Mouse (Mus musculus) cerebellum, adult 9-11 months (tissue): ENCODE results near the gene Vgll4.

Experiments
- DNase-seq: peaks from one replicate; pipeline ENCODE4 v3.0.0; 2022

Vgll4 gene

GRCm38 (mm10) chr6:114969213-114970120 is at the start of gene Vgll4:
Gene Vgll4 (minus strand): TSS chr6:114969994.
- peak; percentile 80 for DNase-seq

GRCm38 (mm10) chr6:115015461-115015860 is 45.7 kb upstream of the Vgll4 start:
- DNase-seq, result no peak

GRCm38 (mm10) chr6:115013574-115013973 is 43.8 kb upstream of the Vgll4 start:
- no peak for DNase-seq

GRCm38 (mm10) chr6:115011792-115012191 is 42.0 kb upstream of the Vgll4 start:
- no peak for DNase-seq

DNA sequence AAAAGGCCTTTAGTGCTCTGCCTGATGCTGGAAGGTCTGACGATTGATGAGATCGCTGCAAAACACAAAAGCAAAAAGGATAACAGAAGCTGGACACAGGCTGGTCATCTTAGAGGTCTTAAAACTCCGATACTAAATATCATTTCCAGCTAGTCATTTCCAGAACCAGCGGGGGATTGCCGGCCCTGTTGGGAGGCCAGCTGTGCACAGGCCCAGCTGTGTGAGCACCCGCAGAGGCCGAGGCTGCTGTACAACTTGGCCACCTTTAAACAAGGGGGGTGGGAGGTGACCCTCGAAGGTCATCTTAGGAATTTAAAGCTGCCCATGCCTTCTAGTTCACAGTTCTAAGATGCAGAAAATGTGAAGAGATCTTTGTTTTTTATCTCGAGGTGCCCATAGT is 41.0 kb upstream of the Vgll4 start:
- DNase-seq, result no peak

DNA sequence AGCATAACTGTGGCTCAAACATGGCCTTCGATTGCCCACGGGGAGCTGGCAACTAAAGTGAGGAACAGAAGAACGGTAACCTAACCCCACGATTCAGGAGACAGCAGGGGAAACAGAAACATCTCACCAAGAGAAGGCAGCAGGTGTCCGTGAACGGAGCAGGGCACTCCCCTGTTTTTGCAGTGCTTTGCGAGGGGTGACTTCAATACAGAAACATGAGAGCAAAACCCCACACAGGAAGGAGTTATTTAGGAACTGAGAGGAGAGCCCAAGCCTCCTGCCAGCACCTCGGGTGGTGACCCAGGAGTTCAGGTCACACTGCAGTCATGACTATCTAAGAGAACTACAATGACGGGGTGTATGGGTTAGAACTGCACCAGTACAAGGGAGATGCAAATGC is 40.5 kb upstream of the Vgll4 start:
- DNase-seq, result no peak

DNA sequence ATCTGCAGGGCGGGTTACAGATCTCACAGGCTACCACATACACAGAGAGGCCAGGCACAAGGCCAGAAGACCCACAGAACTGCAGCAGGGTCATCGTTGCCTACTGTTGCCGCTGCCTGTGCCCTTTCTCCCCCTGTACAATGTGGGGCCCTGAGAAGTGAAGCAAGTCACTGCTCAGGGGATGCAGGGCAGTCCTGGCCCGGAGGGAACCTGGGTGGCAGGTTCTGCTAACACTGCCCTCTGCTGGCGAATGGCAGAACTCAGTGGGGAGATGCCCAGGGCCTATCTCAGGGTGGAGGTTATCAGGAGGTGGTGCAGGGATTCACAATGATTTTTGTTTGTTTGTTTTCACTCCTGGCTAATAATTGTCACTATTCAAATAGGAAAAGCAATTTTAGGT is 37.9 kb upstream of the Vgll4 start:
- DNase-seq, result peak; percentile 77

DNA sequence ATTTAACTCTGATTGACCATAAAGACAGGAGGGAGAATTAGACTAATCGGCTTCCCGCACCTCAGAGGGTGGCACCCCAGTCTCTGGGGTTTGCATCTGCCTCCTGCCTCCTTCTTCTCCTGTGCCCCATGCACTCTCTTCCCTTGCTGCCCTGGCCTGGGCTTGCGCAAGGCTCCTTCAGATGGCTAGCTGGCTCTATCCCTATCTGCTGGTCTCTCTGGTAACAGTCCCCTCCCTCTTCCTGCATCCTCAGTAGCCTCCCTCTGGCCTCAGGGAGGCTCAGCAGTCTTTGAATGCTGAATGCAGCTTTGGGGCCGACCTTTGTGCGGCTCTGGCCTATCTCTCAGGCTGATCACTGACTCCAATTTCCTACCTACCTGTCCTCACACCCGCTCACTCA is 37.2 kb upstream of the Vgll4 start:
- no peak for DNase-seq

GRCm38 (mm10) chr6:115006065-115006464 is 36.3 kb upstream of the Vgll4 start:
- DNase-seq, result no peak

GRCm38 (mm10) chr6:115005351-115005890 is 35.6 kb upstream of the Vgll4 start:
- DNase-seq, result peak; percentile 87

GRCm38 (mm10) chr6:115004636-115005035 is 34.8 kb upstream of the Vgll4 start:
- peak; percentile 80 for DNase-seq

DNA sequence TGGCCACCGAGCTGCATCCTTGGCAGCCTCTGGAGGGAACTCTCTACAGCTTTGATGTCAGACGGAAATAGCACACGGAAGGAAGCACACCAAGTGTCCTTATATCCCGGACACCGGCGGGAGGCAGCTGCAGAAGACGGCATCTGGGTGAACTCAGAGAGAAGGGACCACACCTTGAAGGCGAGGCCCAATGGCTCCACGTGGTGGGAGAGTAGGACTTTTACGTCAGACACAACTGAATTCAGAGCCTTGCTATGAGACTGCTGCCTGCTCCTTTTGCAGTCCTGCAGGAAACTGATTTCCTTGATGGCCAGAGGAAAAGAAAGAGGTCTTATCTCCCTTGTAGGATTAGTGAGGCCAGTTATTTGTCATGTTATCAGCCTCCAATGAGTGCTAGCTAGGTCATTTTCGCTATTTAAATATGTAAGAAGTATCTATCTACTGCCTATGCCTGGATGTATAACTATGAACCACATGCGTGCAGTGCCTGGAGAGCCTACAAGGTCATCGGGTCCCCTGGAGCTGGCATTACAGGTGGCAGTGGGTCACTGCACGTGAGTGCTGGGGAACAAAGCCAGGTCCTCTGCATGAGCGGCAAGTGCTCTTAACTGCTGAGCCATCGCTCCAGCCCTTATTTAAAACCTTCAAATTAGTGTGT is 28.7 kb upstream of the Vgll4 start:
- no peak for DNase-seq

DNA sequence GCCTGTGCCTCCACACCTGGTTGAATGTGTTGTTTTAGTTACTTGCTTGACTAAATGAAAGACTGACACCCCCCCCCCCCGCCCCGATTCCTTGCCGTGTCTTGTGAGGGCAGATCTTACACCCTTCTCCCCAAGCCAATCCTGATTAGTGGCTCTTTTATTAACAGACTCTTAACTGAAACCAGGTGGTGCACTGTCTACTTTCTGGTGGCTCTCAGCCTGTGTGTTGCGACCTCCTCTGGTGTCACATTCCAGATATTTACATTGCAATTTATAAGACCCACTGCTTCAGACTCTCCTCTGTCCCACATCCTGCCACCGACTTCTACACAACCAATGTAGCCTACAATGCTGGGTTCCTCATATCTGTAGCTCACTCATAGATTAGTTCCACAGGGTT is 27.7 kb upstream of the Vgll4 start:
- DNase-seq, result no peak

GRCm38 (mm10) chr6:114996910-114997309 is 27.1 kb upstream of the Vgll4 start:
- DNase-seq, result no peak

DNA sequence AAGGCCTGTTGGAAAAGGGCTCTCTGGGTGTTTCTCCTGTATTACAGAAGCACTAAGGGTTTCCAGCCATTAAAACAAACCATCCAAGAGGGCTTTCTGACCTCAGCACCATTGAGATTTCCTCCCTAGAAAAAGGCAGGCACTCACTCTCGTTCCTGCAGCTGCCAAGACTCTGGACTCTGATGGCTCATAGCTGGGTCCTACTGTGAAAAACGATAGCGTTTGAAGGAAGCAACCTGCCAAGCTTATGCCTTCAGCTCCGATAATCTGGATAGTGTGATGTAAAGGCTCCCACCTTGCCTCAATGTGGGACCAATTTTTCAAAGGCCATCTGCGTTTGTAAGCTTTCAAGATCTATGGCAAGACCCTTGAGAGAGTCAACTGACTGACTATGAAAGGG is 24.3 kb upstream of the Vgll4 start:
- no peak for DNase-seq

DNA sequence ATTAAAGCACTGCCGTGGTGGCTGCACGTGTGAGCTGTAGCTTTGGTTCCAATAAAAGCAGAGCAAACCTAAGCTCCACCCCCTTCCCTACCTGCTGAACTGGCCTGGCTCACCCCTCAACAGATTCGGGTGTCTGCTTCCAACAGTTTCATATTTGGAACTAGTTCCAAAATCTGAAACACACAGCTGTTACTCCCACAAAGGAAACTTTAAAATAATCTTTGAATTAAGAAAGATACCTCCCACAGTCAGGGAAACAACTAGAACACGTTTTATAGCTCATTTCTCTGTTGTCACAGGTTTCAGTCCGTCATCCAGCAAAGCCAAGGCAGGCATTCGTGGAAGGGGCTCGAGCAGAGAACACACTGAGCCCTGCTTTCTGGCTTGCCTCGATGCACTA is 23.9 kb upstream of the Vgll4 start:
- no peak for DNase-seq

GRCm38 (mm10) chr6:114991909-114992308 is 22.1 kb upstream of the Vgll4 start:
- no peak for DNase-seq

GRCm38 (mm10) chr6:114988619-114988980 is 18.8 kb upstream of the Vgll4 start:
- DNase-seq, result no peak

- DNase-seq, result no peak
These were observed 18.3 kb upstream of the Vgll4 start for GRCm38 (mm10) chr6:114987966-114988618.

DNA sequence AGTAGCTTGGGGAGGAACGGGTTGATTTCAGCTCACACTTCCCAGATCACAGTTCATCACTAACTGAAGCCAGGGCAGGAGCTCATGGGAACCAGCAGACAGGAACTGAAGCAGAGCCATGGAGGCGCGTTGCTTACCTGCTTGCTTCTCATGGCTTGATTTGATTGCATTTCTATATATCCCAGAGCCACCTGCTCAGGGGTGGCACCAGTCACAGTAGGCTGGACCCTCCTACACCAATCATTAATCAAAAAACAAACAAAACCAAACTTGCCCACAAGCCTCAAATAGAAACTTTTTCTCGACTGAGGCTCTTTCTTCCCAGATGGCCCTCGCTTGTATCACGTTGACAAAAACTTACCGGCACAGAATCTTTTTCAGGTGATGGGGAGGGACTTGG is 12.9 kb upstream of the Vgll4 start:
- DNase-seq, result no peak

DNA sequence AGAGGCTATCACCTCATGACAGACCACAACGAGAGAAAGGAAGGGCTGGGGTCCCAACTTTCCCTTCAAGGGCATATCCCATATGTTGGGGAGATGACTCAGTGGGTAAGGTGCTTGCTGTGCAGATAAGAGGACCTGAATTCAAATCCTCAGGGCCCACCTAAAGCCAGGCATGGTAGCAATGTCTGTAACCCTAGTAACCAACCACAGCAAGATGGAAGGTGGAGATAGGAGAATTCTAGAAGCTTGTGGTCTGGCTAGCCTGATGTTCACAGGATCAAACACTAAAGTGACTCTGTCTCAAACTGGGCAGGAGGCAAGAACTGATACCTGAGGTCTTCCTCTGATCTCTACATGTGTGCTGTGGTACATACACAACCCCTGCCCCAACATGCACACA is 9.9 kb upstream of the Vgll4 start:
- DNase-seq, result no peak

- no peak for DNase-seq
These were observed 7.2 kb upstream of the Vgll4 start for GRCm38 (mm10) chr6:114976915-114977419.

GRCm38 (mm10) chr6:114974331-114974730 is 4.5 kb upstream of the Vgll4 start:
- no peak for DNase-seq
